Mouse (Mus musculus) spleen, adult 2 months (tissue): Measurements from ENCODE around the gene Zfp335.

Source experiments
- CTCF ChIP-seq: fragments of 200-500 bp; IDR thresholded peaks from 2 replicates; pipeline ENCODE4 v1.5.1; 2011; ENCODE audit warnings: mild to moderate bottlenecking, inconsistent platforms; ENCODE audit not compliant: insufficient read depth, insufficient read length, insufficient replicate concordance; ENCODE audit errors: extremely low read depth
- POLR2A ChIP-seq: fragments of 200-500 bp; IDR thresholded peaks from 2 replicates; pipeline ENCODE4 v1.6.1; 2011; ENCODE audit warnings: low read depth, low read length, inconsistent platforms

DNA sequence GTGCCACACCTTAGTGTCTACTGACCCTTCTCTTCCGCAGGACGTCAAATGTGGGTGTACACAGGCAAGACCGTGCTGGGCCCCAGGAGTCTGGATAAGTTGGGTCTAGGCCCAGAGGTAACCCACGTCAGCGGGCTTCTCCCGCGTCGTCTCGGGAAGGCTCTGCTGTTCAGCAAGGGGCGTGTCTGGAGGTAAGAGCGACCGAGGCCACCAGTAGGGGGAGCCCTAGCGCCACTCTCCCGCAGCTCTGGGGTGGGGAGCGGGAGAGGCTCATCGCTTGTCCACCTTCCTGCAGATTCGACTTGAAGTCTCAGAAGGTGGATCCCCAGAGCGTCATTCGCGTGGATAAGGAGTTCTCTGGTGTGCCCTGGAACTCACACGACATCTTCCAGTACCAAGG, 41.7 kb upstream of the Zfp335 start:
- TF ChIP-seq POLR2A (no peak), CTCF (peak; percentile 93)
